Comparison of ENCODE assay signal across 18 mouse cellular contexts in genomic region chr4:130563820-130564219, GRCm38 (mm10). TPM values are rescaled to one million over a fixed set of nuclear protein-coding genes. Genes with fewer than 3 reads are reported as not detected.
DNase-seq lines count a peak whose midpoint lies in the region; ATAC-seq and TF ChIP-seq lines count a peak whose summit lies in the region.
"Had no signal": no experiment of that assay in that cellular context is flagged by ENCODE, and none has a peak within 500 bp of the region (broad histone marks: within the 10 kb centered on the region; RNA-seq: fewer than 3 reads in every experiment).

No protein-coding gene starts in this region.

- H3K36me3 ChIP-seq in embryonic facial prominence, embryonic 14.5 days (ENCODE audit: control insufficient read depth, insufficient read depth, low read length) = no peaks in the 10 kb centered on the region
- H3K36me3 ChIP-seq in hindbrain, embryonic 16.5 days (ENCODE audit: control insufficient read depth, insufficient read depth, low read length) = no peaks in the 10 kb centered on the region
- H3K36me3 ChIP-seq in neural tube, embryonic 15.5 days = no peaks in the 10 kb centered on the region
- H3K36me3 ChIP-seq: G1E had no signal

- no peak overlapping the region for H3K9ac ChIP-seq in embryonic facial prominence, embryonic 14.5 days (ENCODE audit: low read depth, low read length)
- no peak overlapping the region for H3K9ac ChIP-seq in hindbrain, embryonic 16.5 days (ENCODE audit: low read depth, low read length)
- no peak overlapping the region for H3K9ac ChIP-seq in neural tube, embryonic 15.5 days (replicated peaks)
- H3K9ac ChIP-seq: limb, embryonic 13.5 days; liver, postnatal 0 days had no signal

- H3K4me3 ChIP-seq in layer of hippocampus, adult 2 months = no peak overlapping the region; the same call in 1 of the 2 replicates
- H3K4me3 ChIP-seq in embryonic facial prominence, embryonic 14.5 days (ENCODE audit: low read depth, low read length) = no peak overlapping the region
- H3K4me3 ChIP-seq in hindbrain, embryonic 16.5 days (ENCODE audit: low read length) = no peak overlapping the region
- peak overlapping the region; percentile 8; the same call in 1 of the 2 replicates for H3K4me3 ChIP-seq in neural tube, embryonic 15.5 days (replicated peaks)
- H3K4me3 ChIP-seq: erythroblast, embryonic 14.5 days; limb, embryonic 13.5 days; megakaryocyte, embryonic 14.5 days had no signal

- no peaks in the 10 kb centered on the region for H3K9me3 ChIP-seq in embryonic facial prominence, embryonic 14.5 days (ENCODE audit: control insufficient read depth, low read length)
- no peaks in the 10 kb centered on the region for H3K9me3 ChIP-seq in hindbrain, embryonic 16.5 days (ENCODE audit: control insufficient read depth, low read length)
- no peaks in the 10 kb centered on the region for H3K9me3 ChIP-seq in neural tube, embryonic 15.5 days (replicated peaks)
- H3K9me3 ChIP-seq: G1E had no signal

- intact Hi-C loops in gastrocnemius, postnatal 36 days (cut with DNase I) = no loop called here

- TF ChIP-seq CTCF in layer of hippocampus, adult 2 months (conservative IDR thresholded peaks at IDR 0.05) = no peak

- peak overlapping the region; percentile 55 for H3K27ac ChIP-seq in layer of hippocampus, adult 2 months
- no peak overlapping the region for H3K27ac ChIP-seq in embryonic facial prominence, embryonic 14.5 days (replicated peaks; ENCODE audit: low read depth, low read length)
- peak overlapping the region; percentile 27; the same call in 1 of the 2 replicates for H3K27ac ChIP-seq in hindbrain, embryonic 16.5 days (ENCODE audit: low read depth, low read length)
- peak overlapping the region; percentile 76 for H3K27ac ChIP-seq in neural tube, embryonic 15.5 days (replicated peaks)
- H3K27ac ChIP-seq: limb, embryonic 13.5 days had no signal

- 37% methylated on average over 8 of the region's 8 CpGs for WGBS in embryonic facial prominence, embryonic 14.5 days
- WGBS in hindbrain, embryonic 16.5 days = 22% methylated on average over 8 of the region's 8 CpGs
- WGBS in neural tube, embryonic 15.5 days = 9% methylated on average over 8 of the region's 8 CpGs

- H3K27me3 ChIP-seq in embryonic facial prominence, embryonic 14.5 days (replicated peaks; ENCODE audit: control insufficient read depth, insufficient read depth, low read length) = no peaks in the 10 kb centered on the region
- H3K27me3 ChIP-seq in hindbrain, embryonic 16.5 days (replicated peaks; ENCODE audit: control insufficient read depth, insufficient read depth, low read length) = no peaks in the 10 kb centered on the region
- H3K27me3 ChIP-seq in neural tube, embryonic 15.5 days (replicated peaks) = no peaks in the 10 kb centered on the region
- H3K27me3 ChIP-seq: limb, embryonic 13.5 days had no signal

- ATAC-seq in embryonic facial prominence, embryonic 14.5 days (ENCODE audit: low read depth) = peak; percentile 42; the same call in 1 of the 2 replicates
- peak; percentile 85 for ATAC-seq in hindbrain, embryonic 16.5 days
- peak; percentile 81 for ATAC-seq in neural tube, embryonic 15.5 days (ENCODE audit: low FRiP score)
- ATAC-seq: activated CD4-positive, CD25-positive, alpha-beta regulatory T cell, adult 4 months; inflammation-experienced regulatory T-cells, adult 6 months; liver, postnatal 0 days had no signal

- 0 out of 2 replicates have a peak, but pooled peaks cover 3% of the 10 kb centered on the region for H3K4me1 ChIP-seq in embryonic facial prominence, embryonic 14.5 days (ENCODE audit: control insufficient read depth, insufficient read depth, low read length)
- H3K4me1 ChIP-seq in hindbrain, embryonic 16.5 days (ENCODE audit: control insufficient read depth, insufficient read depth, low read depth, low read length) = peaks cover 43% of the 10 kb centered on the region
- peaks cover 78% of the 10 kb centered on the region for H3K4me1 ChIP-seq in neural tube, embryonic 15.5 days
- H3K4me1 ChIP-seq: megakaryocyte, embryonic 14.5 days had no signal

- H3K4me2 ChIP-seq in embryonic facial prominence, embryonic 14.5 days (ENCODE audit: low read depth, low read length) = no peak overlapping the region
- H3K4me2 ChIP-seq in hindbrain, embryonic 16.5 days (ENCODE audit: low read length) = peak overlapping the region; percentile 38
- H3K4me2 ChIP-seq in neural tube, embryonic 15.5 days = peak overlapping the region; percentile 42
- H3K4me2 ChIP-seq: limb, embryonic 13.5 days had no signal

- DNase-seq in layer of hippocampus, adult 2 months (ENCODE audit: low spot score in 2 of 2) = no peak
- no peak for DNase-seq in layer of hippocampus, adult 9-11 months
- peak; percentile 43 for DNase-seq in embryonic facial prominence, embryonic 14.5 days (ENCODE audit: low spot score)
- no peak for DNase-seq in kidney, postnatal 10 days
- no peak for DNase-seq in gastrocnemius, postnatal 36 days
- DNase-seq in kidney, postnatal 14 days = no peak
- DNase-seq: gastrocnemius, postnatal 14 days; liver, postnatal 0 days; thymus, postnatal 25 days had no signal

RNA-seq across cellular contexts. Expression of gene Nkain1, which starts 10.2 kb away (rescaled TPM):
- 10 to 100 TPM; 34.5 to 35.5 TPM for total RNA-seq in layer of hippocampus, adult 2 months (2021)
- polyA plus RNA-seq in embryonic facial prominence, embryonic 14.5 days (2014; fragmentation: Nextera tagmentation; extraction: Ambion mirVana) = 3.6 and 4.7 TPM in 2 replicates
- polyA plus RNA-seq in hindbrain, embryonic 16.5 days (2015; fragmentation: Nextera tagmentation; extraction: Ambion mirVana) = 2.4 and 6.6 TPM in 2 replicates
- 7.9 and 11.0 TPM in 2 replicates for polyA plus RNA-seq in neural tube, embryonic 15.5 days (2015; fragmentation: Nextera tagmentation; extraction: Ambion mirVana)
- total RNA-seq in gastrocnemius, postnatal 36 days (2021) = 10 to 100 TPM; 12.9 to 13.2 TPM
- total RNA-seq: G1E had no signal
- polyA plus RNA-seq: activated CD4-positive, CD25-positive, alpha-beta regulatory T cell, adult 4 months; erythroblast, embryonic 14.5 days; G1E; inflammation-experienced regulatory T-cells, adult 6 months; liver, postnatal 0 days; stomach, embryonic 16.5 days had no signal
